Mouse (Mus musculus) thymus, adult 2 months (tissue): ENCODE measurements at regions not wholly inside any gene's neighbourhood (a gene's known extent, or its start where the extent isn't known, plus 50 kb on each side); places are given as distances from the start of the nearest gene placed in this dataset.

Experiments used
- CTCF ChIP-seq: fragments of 200-500 bp; IDR thresholded peaks from 2 replicates; pipeline ENCODE4 v1.5.1; 2012; ENCODE audit warnings: mild to moderate bottlenecking, control low read depth, low read length, moderate library complexity, borderline replicate concordance; ENCODE audit not compliant: control insufficient read depth, poor library complexity, insufficient read depth; ENCODE audit errors: extremely low read depth
- POLR2A ChIP-seq: fragments of 200-500 bp; IDR thresholded peaks from 2 replicates; pipeline ENCODE4 v1.6.1; 2012; ENCODE audit warnings: mild to moderate bottlenecking, low read length, control low read depth, moderate library complexity; ENCODE audit not compliant: control insufficient read depth, poor library complexity, insufficient read depth; ENCODE audit errors: extremely low read depth

DNA sequence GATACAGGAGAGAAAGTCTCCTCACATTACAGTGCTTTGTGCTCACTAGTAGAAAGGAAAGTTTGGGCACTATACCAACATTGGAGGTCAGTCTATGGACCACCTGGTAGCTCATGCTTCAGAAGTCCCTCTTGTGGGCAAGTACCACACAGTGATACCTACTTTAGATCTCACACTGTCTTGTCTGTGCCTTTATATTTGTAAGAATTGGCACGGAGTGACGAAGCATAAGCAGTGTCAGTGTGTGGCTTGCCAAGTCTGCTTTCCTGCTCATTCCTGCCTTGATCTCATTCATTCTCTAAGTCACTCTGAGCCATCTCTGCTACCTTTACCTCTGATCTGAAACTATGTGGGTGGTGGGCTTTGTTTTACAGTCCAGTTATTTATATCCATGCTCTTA, 565.9 kb upstream of the Camk1g start:
- no peak for TF ChIP-seq CTCF
- no peak for TF ChIP-seq POLR2A
